Mouse (Mus musculus) forebrain, embryonic 11.5 days (tissue): ENCODE measurements at regions not wholly inside any gene's neighbourhood (a gene's known extent, or its start where the extent isn't known, plus 50 kb on each side); places are given as distances from the start of the nearest gene placed in this dataset.

ENCODE experiments used
- ATAC-seq: fragments of 200-750 bp; cut with Nextera tagmentation; replicated peaks from 2 replicates; pipeline ENCODE4 v1.8.0; 2017; ENCODE audit warnings: moderate TSS enrichment; ENCODE audit not compliant: low FRiP score
- DNase-seq: peaks from one replicate; pipeline ENCODE4 v3.0.0-alpha.2; 2017; ENCODE audit warnings: low spot score
- H3K27ac ChIP-seq: fragments of 300-500 bp; sonication (generic); 2 replicates; pipeline ENCODE4 v1.5.1; 2014; ENCODE audit warnings: low read depth, low read length
- H3K27me3 ChIP-seq: fragments of 300-500 bp; sonication (generic); 2 replicates; pipeline ENCODE4 v1.6.1; 2014; ENCODE audit warnings: mild to moderate bottlenecking, low read length, mixed read lengths; ENCODE audit not compliant: control insufficient read depth, insufficient read depth
- H3K36me3 ChIP-seq: fragments of 300-500 bp; sonication (generic); 2 replicates; pipeline ENCODE4 v1.6.1; 2014; ENCODE audit warnings: mild to moderate bottlenecking, low read length, moderate library complexity, mixed read lengths; ENCODE audit not compliant: control insufficient read depth, insufficient read depth
- H3K4me1 ChIP-seq: fragments of 300-500 bp; sonication (generic); replicated peaks from 2 replicates; pipeline ENCODE4 v1.6.1; 2014; ENCODE audit warnings: low read length, mixed read lengths; ENCODE audit not compliant: control insufficient read depth, insufficient read depth
- H3K4me2 ChIP-seq: fragments of 300-500 bp; sonication (generic); 2 replicates; pipeline ENCODE4 v1.6.1; 2014; ENCODE audit warnings: low read depth, mild to moderate bottlenecking, low read length, moderate library complexity, mixed read lengths; ENCODE audit not compliant: severe bottlenecking
- H3K4me3 ChIP-seq: fragments of 300-500 bp; sonication (generic); 2 replicates; pipeline ENCODE4 v1.5.1; 2014; ENCODE audit warnings: low read depth, low read length
- H3K9ac ChIP-seq: fragments of 300-500 bp; sonication (generic); 2 replicates; pipeline ENCODE4 v1.6.1; 2014; ENCODE audit warnings: low read length
- H3K9me3 ChIP-seq: fragments of 300-500 bp; sonication (generic); 2 replicates; pipeline ENCODE4 v1.6.1; 2016; ENCODE audit warnings: low read length, mixed read lengths; ENCODE audit not compliant: control insufficient read depth
- WGBS: fragments of 180-500 bp; shearing (Covaris S2); extraction: QIAGEN DNeasy Blood & Tissue Kit; methylation state at CpG from one replicate; pipeline ENCODE4 v1.1.7; 2014; 5-methylcytosine and 5-hydroxymethylcytosine counted together

GRCm38 (mm10) chr7:68651418-68651817 lies 97.6 kb downstream of the Arrdc4 start:
- Histone ChIP-seq H3K4me1 (no peaks in the 10 kb centered on the region), H3K9me3 (no peaks in the 10 kb centered on the region; the same call in 1 of the 2 replicates), H3K9ac (no peak overlapping the region), H3K27ac (no peak overlapping the region), H3K27me3 (no peaks in the 10 kb centered on the region), H3K4me3 (no peak overlapping the region), H3K36me3 (no peaks in the 10 kb centered on the region), H3K4me2 (no peak overlapping the region)
- WGBS: 79% methylated on average over 4 of the region's 4 CpGs
- DNase-seq: no peak
- ATAC-seq: no peak

GRCm38 (mm10) chr7:68637556-68638215 lies 111.4 kb downstream of the Arrdc4 start:
- Histone ChIP-seq H3K9ac (no peak overlapping the region), H3K4me3 (no peak overlapping the region), H3K27ac (no peak overlapping the region), H3K36me3 (no peaks in the 10 kb centered on the region), H3K27me3 (no peaks in the 10 kb centered on the region), H3K4me1 (no peaks in the 10 kb centered on the region), H3K4me2 (no peak overlapping the region), H3K9me3 (no peaks in the 10 kb centered on the region)
- DNase-seq: no peak
- WGBS: 75% methylated on average over 7 of the region's 7 CpGs
- no peak for ATAC-seq

- ATAC-seq: no peak
- no peaks in the 10 kb centered on the region for H3K9me3 ChIP-seq
- H3K4me2 ChIP-seq: no peak overlapping the region
- no peaks in the 10 kb centered on the region; the same call in 1 of the 2 replicates for H3K36me3 ChIP-seq
- 92% methylated on average over 3 of the region's 3 CpGs for WGBS
- no peaks in the 10 kb centered on the region for H3K4me1 ChIP-seq
- no peak overlapping the region for H3K27ac ChIP-seq
- H3K27me3 ChIP-seq: no peaks in the 10 kb centered on the region
- no peak for DNase-seq
- no peak overlapping the region for H3K4me3 ChIP-seq
- H3K9ac ChIP-seq: no peak overlapping the region
These were observed 128.0 kb downstream of the Arrdc4 start for GRCm38 (mm10) chr7:68621080-68621479.

GRCm38 (mm10) chr7:68610499-68610898 lies 138.5 kb downstream of the Arrdc4 start:
- 92% methylated on average over 4 of the region's 4 CpGs for WGBS
- no peaks in the 10 kb centered on the region for H3K4me1 ChIP-seq
- H3K27ac ChIP-seq: no peak overlapping the region
- no peaks in the 10 kb centered on the region for H3K27me3 ChIP-seq
- no peaks in the 10 kb centered on the region for H3K36me3 ChIP-seq
- DNase-seq: no peak
- no peak overlapping the region for H3K4me3 ChIP-seq
- H3K9ac ChIP-seq: no peak overlapping the region
- ATAC-seq: no peak
- no peaks in the 10 kb centered on the region for H3K9me3 ChIP-seq
- H3K4me2 ChIP-seq: no peak overlapping the region

- H3K27ac ChIP-seq: no peak overlapping the region
- WGBS: 52% methylated on average over 4 of the region's 4 CpGs
- no peaks in the 10 kb centered on the region for H3K36me3 ChIP-seq
- ATAC-seq (no peak), DNase-seq (no peak)
- no peak overlapping the region for H3K4me3 ChIP-seq
- H3K27me3 ChIP-seq: no peaks in the 10 kb centered on the region
- H3K4me2 ChIP-seq: no peak overlapping the region
- H3K9ac ChIP-seq: no peak overlapping the region
- H3K4me1 ChIP-seq: no peaks in the 10 kb centered on the region
- no peaks in the 10 kb centered on the region for H3K9me3 ChIP-seq
These were observed 141.9 kb downstream of the Arrdc4 start for GRCm38 (mm10) chr7:68607170-68607569.

GRCm38 (mm10) chr7:68606278-68606677 lies 142.8 kb downstream of the Arrdc4 start:
- DNase-seq (no peak), ATAC-seq (no peak)
- H3K4me1 ChIP-seq: no peaks in the 10 kb centered on the region
- H3K27me3 ChIP-seq: no peaks in the 10 kb centered on the region
- H3K4me2 ChIP-seq: no peak overlapping the region
- 90% methylated on average over 3 of the region's 3 CpGs for WGBS
- H3K27ac ChIP-seq: no peak overlapping the region
- no peaks in the 10 kb centered on the region for H3K9me3 ChIP-seq
- no peak overlapping the region for H3K9ac ChIP-seq
- no peaks in the 10 kb centered on the region for H3K36me3 ChIP-seq
- no peak overlapping the region for H3K4me3 ChIP-seq

- H3K4me2 ChIP-seq: no peak overlapping the region
- 47% methylated on average over 2 of the region's 2 CpGs for WGBS
- H3K9me3 ChIP-seq: no peaks in the 10 kb centered on the region
- no peaks in the 10 kb centered on the region for H3K4me1 ChIP-seq
- H3K4me3 ChIP-seq: no peak overlapping the region
- no peaks in the 10 kb centered on the region for H3K27me3 ChIP-seq
- ATAC-seq: no peak
- no peak overlapping the region for H3K9ac ChIP-seq
- H3K27ac ChIP-seq: no peak overlapping the region
- no peaks in the 10 kb centered on the region for H3K36me3 ChIP-seq
- no peak for DNase-seq
These were observed 145.3 kb downstream of the Arrdc4 start for GRCm38 (mm10) chr7:68603711-68604110.

GRCm38 (mm10) chr7:68602003-68602402 lies 147.0 kb downstream of the Arrdc4 start:
- Histone ChIP-seq H3K27me3 (no peaks in the 10 kb centered on the region), H3K4me2 (no peak overlapping the region), H3K36me3 (no peaks in the 10 kb centered on the region), H3K9ac (no peak overlapping the region), H3K4me3 (no peak overlapping the region), H3K27ac (no peak overlapping the region), H3K9me3 (no peaks in the 10 kb centered on the region), H3K4me1 (no peaks in the 10 kb centered on the region)
- 44% methylated on average over 6 of the region's 6 CpGs for WGBS
- no peak for ATAC-seq
- no peak for DNase-seq

- no peak overlapping the region for H3K4me2 ChIP-seq
- DNase-seq: no peak
- H3K27ac ChIP-seq: no peak overlapping the region
- H3K9ac ChIP-seq: no peak overlapping the region
- no peaks in the 10 kb centered on the region for H3K27me3 ChIP-seq
- no peaks in the 10 kb centered on the region for H3K9me3 ChIP-seq
- H3K4me1 ChIP-seq: 0 out of 2 replicates have a peak, but pooled peaks cover 2% of the 10 kb centered on the region
- no peak for ATAC-seq
- 87% methylated on average over 4 of the region's 4 CpGs for WGBS
- no peak overlapping the region for H3K4me3 ChIP-seq
- H3K36me3 ChIP-seq: no peaks in the 10 kb centered on the region
These were observed 155.0 kb downstream of the Arrdc4 start for GRCm38 (mm10) chr7:68594017-68594386.
